22 mouse cellular contexts compared by ENCODE assay signal in genomic region chr1:171774678-171775077, GRCm38 (mm10). TPM values are rescaled to one million over a fixed set of nuclear protein-coding genes. Genes with fewer than 3 reads are reported as not detected.
DNase-seq lines count a peak whose midpoint lies in the region; ATAC-seq and TF ChIP-seq lines count a peak whose summit lies in the region.
"Had no signal": no experiment of that assay in that cellular context is flagged by ENCODE, and none has a peak within 500 bp of the region (broad histone marks: within the 10 kb centered on the region; RNA-seq: fewer than 3 reads in every experiment).

No protein-coding gene starts in this region.

- no peak overlapping the region for H3K27ac ChIP-seq in hindbrain, embryonic 15.5 days (replicated peaks)
- H3K27ac ChIP-seq in hindbrain, embryonic 14.5 days: no peak overlapping the region
- H3K27ac ChIP-seq in midbrain, embryonic 13.5 days: no peak overlapping the region
- H3K27ac ChIP-seq in midbrain, embryonic 15.5 days: no peak overlapping the region
- H3K27ac ChIP-seq in midbrain, embryonic 16.5 days (ENCODE audit: low read length): no peak overlapping the region
- H3K27ac ChIP-seq: embryonic facial prominence, embryonic 13.5 days; heart, embryonic 15.5 days; kidney, postnatal 0 days; limb, embryonic 15.5 days; liver, embryonic 14.5 days; neural tube, embryonic 12.5 days had no signal

- DNase-seq in hindbrain, embryonic 14.5 days (ENCODE audit: low spot score): no peak
- DNase-seq in brain, embryonic 14.5 days (ENCODE audit: low read depth): peak; percentile 37
- no peak for DNase-seq in urinary bladder, adult 18-20 months (ENCODE audit: low spot score in 2 of 2)
- DNase-seq: adrenal gland, postnatal 10 days; cerebellum, adult 8-10 months; cerebellum, postnatal 36 days; embryo, embryonic 11 days; heart, postnatal 36 days; kidney, adult 2 months; layer of hippocampus, adult 9-11 months; left cerebral cortex, postnatal 4 days; lung, embryonic 14.5 days had no signal

- H3K27me3 ChIP-seq in hindbrain, embryonic 15.5 days: no peaks in the 10 kb centered on the region
- H3K27me3 ChIP-seq in hindbrain, embryonic 14.5 days (ENCODE audit: control insufficient read depth, insufficient read depth, low read length): no peaks in the 10 kb centered on the region
- no peaks in the 10 kb centered on the region for H3K27me3 ChIP-seq in midbrain, embryonic 13.5 days
- no peaks in the 10 kb centered on the region for H3K27me3 ChIP-seq in midbrain, embryonic 15.5 days (replicated peaks)
- no peaks in the 10 kb centered on the region for H3K27me3 ChIP-seq in midbrain, embryonic 16.5 days (ENCODE audit: control insufficient read depth, insufficient read depth, low read depth, low read length)
- H3K27me3 ChIP-seq: embryonic facial prominence, embryonic 13.5 days; heart, embryonic 15.5 days; limb, embryonic 15.5 days; neural tube, embryonic 12.5 days had no signal

- TF ChIP-seq CTCF in brain, embryonic 14.5 days (IDR thresholded peaks at IDR 0.05; ENCODE audit: borderline replicate concordance, extremely low read depth, insufficient read depth, insufficient read length): no peak

- WGBS in hindbrain, embryonic 15.5 days: 51% methylated on average over 11 of the region's 11 CpGs
- WGBS in hindbrain, embryonic 14.5 days: 50% methylated on average over 11 of the region's 11 CpGs
- WGBS in midbrain, embryonic 13.5 days: 57% methylated on average over 11 of the region's 11 CpGs
- WGBS in midbrain, embryonic 15.5 days: 57% methylated on average over 11 of the region's 11 CpGs
- WGBS in midbrain, embryonic 16.5 days: 49% methylated on average over 11 of the region's 11 CpGs

- no peak overlapping the region for H3K9ac ChIP-seq in hindbrain, embryonic 15.5 days
- H3K9ac ChIP-seq in hindbrain, embryonic 14.5 days: no peak overlapping the region
- no peak overlapping the region for H3K9ac ChIP-seq in midbrain, embryonic 13.5 days (replicated peaks)
- no peak overlapping the region for H3K9ac ChIP-seq in midbrain, embryonic 15.5 days
- H3K9ac ChIP-seq in midbrain, embryonic 16.5 days (ENCODE audit: low read depth, low read length): no peak overlapping the region
- H3K9ac ChIP-seq: embryonic facial prominence, embryonic 13.5 days; heart, embryonic 15.5 days; limb, embryonic 15.5 days; liver, embryonic 14.5 days; lung, embryonic 14.5 days; neural tube, embryonic 12.5 days had no signal

- H3K4me3 ChIP-seq in hindbrain, embryonic 15.5 days: no peak overlapping the region
- no peak overlapping the region for H3K4me3 ChIP-seq in hindbrain, embryonic 14.5 days (replicated peaks; ENCODE audit: low read length)
- H3K4me3 ChIP-seq in midbrain, embryonic 13.5 days (replicated peaks): no peak overlapping the region
- H3K4me3 ChIP-seq in midbrain, embryonic 15.5 days: no peak overlapping the region
- H3K4me3 ChIP-seq in midbrain, embryonic 16.5 days (ENCODE audit: low read depth, low read length): no peak overlapping the region
- H3K4me3 ChIP-seq: embryonic facial prominence, embryonic 13.5 days; heart, embryonic 15.5 days; limb, embryonic 15.5 days; neural tube, embryonic 12.5 days had no signal

- H3K9me3 ChIP-seq in hindbrain, embryonic 15.5 days: no peaks in the 10 kb centered on the region
- H3K9me3 ChIP-seq in hindbrain, embryonic 14.5 days (ENCODE audit: control insufficient read depth, low read length): no peaks in the 10 kb centered on the region
- H3K9me3 ChIP-seq in midbrain, embryonic 13.5 days: no peaks in the 10 kb centered on the region
- H3K9me3 ChIP-seq in midbrain, embryonic 15.5 days: no peaks in the 10 kb centered on the region
- no peaks in the 10 kb centered on the region for H3K9me3 ChIP-seq in midbrain, embryonic 16.5 days (replicated peaks; ENCODE audit: control insufficient read depth, low read length, poor library complexity, severe bottlenecking)
- H3K9me3 ChIP-seq: embryonic facial prominence, embryonic 13.5 days; heart, embryonic 15.5 days; limb, embryonic 15.5 days; neural tube, embryonic 12.5 days had no signal

- H3K4me2 ChIP-seq in hindbrain, embryonic 15.5 days: no peak overlapping the region
- H3K4me2 ChIP-seq in hindbrain, embryonic 14.5 days (replicated peaks): no peak overlapping the region; the same call in 1 of the 2 replicates
- H3K4me2 ChIP-seq in midbrain, embryonic 13.5 days (replicated peaks): no peak overlapping the region
- no peak overlapping the region for H3K4me2 ChIP-seq in midbrain, embryonic 15.5 days
- 0 out of 2 replicates have a peak overlapping the region, but pooled peaks have one; percentile 9 for H3K4me2 ChIP-seq in midbrain, embryonic 16.5 days (ENCODE audit: low read length)
- H3K4me2 ChIP-seq: embryonic facial prominence, embryonic 13.5 days; heart, embryonic 15.5 days; limb, embryonic 15.5 days; lung, embryonic 14.5 days; neural tube, embryonic 12.5 days had no signal

- ATAC-seq in hindbrain, embryonic 15.5 days (ENCODE audit: low FRiP score, low read depth): 0 out of 2 replicates have a peak, but pooled peaks have one; percentile 59
- no peak; the same call in 1 of the 2 replicates for ATAC-seq in hindbrain, embryonic 14.5 days (ENCODE audit: low FRiP score)
- peak; percentile 43; the same call in 1 of the 2 replicates for ATAC-seq in midbrain, embryonic 13.5 days
- ATAC-seq in midbrain, embryonic 15.5 days (replicated peaks): no peak; the same call in 1 of the 2 replicates
- peak; percentile 64; the same call in 1 of the 2 replicates for ATAC-seq in midbrain, embryonic 16.5 days

- H3K36me3 ChIP-seq in hindbrain, embryonic 15.5 days: no peaks in the 10 kb centered on the region
- H3K36me3 ChIP-seq in hindbrain, embryonic 14.5 days (replicated peaks; ENCODE audit: control insufficient read depth, insufficient read depth): no peaks in the 10 kb centered on the region
- H3K36me3 ChIP-seq in midbrain, embryonic 13.5 days: no peaks in the 10 kb centered on the region
- no peaks in the 10 kb centered on the region for H3K36me3 ChIP-seq in midbrain, embryonic 15.5 days (replicated peaks)
- no peaks in the 10 kb centered on the region for H3K36me3 ChIP-seq in midbrain, embryonic 16.5 days (ENCODE audit: control insufficient read depth, insufficient read depth, low read length)
- H3K36me3 ChIP-seq: embryonic facial prominence, embryonic 13.5 days; heart, embryonic 15.5 days; limb, embryonic 15.5 days; neural tube, embryonic 12.5 days had no signal

- H3K4me1 ChIP-seq in hindbrain, embryonic 15.5 days (replicated peaks): no peaks in the 10 kb centered on the region
- no peaks in the 10 kb centered on the region; the same call in 1 of the 2 replicates for H3K4me1 ChIP-seq in hindbrain, embryonic 14.5 days (replicated peaks; ENCODE audit: control insufficient read depth, insufficient read depth, low read length)
- H3K4me1 ChIP-seq in midbrain, embryonic 13.5 days (replicated peaks): no peaks in the 10 kb centered on the region
- no peaks in the 10 kb centered on the region for H3K4me1 ChIP-seq in midbrain, embryonic 15.5 days
- H3K4me1 ChIP-seq in midbrain, embryonic 16.5 days (ENCODE audit: control insufficient read depth, insufficient read depth, low read length): peaks cover 3% of the 10 kb centered on the region; the same call in 1 of the 2 replicates
- H3K4me1 ChIP-seq: embryonic facial prominence, embryonic 13.5 days; heart, embryonic 15.5 days; limb, embryonic 15.5 days; neural tube, embryonic 12.5 days had no signal

- TF ChIP-seq POLR2A in brain, embryonic 14.5 days (IDR thresholded peaks at IDR 0.05; ENCODE audit: borderline replicate concordance, extremely low read depth, insufficient read depth, insufficient read length, poor library complexity, severe bottlenecking): no peak

RNA-seq across cellular contexts. Expression of gene Slamf1, which starts 7.8 kb away (rescaled TPM):
- 0.16 and 0.22 TPM in 2 replicates for polyA plus RNA-seq in hindbrain, embryonic 15.5 days (2015; fragmentation: Nextera tagmentation; extraction: Ambion mirVana)
- polyA plus RNA-seq in hindbrain, embryonic 14.5 days (2014; fragmentation: Nextera tagmentation; extraction: Ambion mirVana): 0.10 and 0.13 TPM in 2 replicates
- polyA plus RNA-seq in midbrain, embryonic 13.5 days (2015; fragmentation: Nextera tagmentation; extraction: Ambion mirVana): 0.14 and 0.22 TPM in 2 replicates
- polyA plus RNA-seq in midbrain, embryonic 15.5 days (2015; fragmentation: Nextera tagmentation; extraction: Ambion mirVana): 0.10 and 0.19 TPM in 2 replicates
- polyA plus RNA-seq in brain, embryonic 14.5 days (2012; rRNA removed): 0.06 and 0.12 TPM in 2 replicates
- polyA plus RNA-seq in midbrain, embryonic 16.5 days (2015; fragmentation: Nextera tagmentation; extraction: Ambion mirVana): 0.16 and 0.19 TPM in 2 replicates

Comparison
In these comparisons a context has a peak if more than half of its experiments do, and no peak if none do; other contexts are left out.
1. ATAC-seq: peak in hindbrain, embryonic 15.5 days (single experiment), midbrain, embryonic 13.5 days (single experiment) and midbrain, embryonic 16.5 days (single experiment); none in hindbrain, embryonic 14.5 days (single experiment) and midbrain, embryonic 15.5 days (single experiment).